Mouse (Mus musculus) midbrain, embryonic 15.5 days (tissue): ENCODE data around the gene St13. TPM values are rescaled to one million over a fixed set of nuclear protein-coding genes. Genes with fewer than 3 reads are reported as not detected.
A peak's percentile ranks its signal among the peaks of the same experiment; 100 is the strongest.
"Not testable (repeated sequence)": the region's sequence is repeated elsewhere in the genome, so short reads cannot be mapped to it uniquely, and the experiment has no call there.

Source experiments
- ATAC-seq: fragments of 200-750 bp; cut with Nextera tagmentation; replicated peaks from 2 replicates; pipeline ENCODE4 v1.8.0; 2017; ENCODE audit warnings: moderate TSS enrichment
- H3K27ac ChIP-seq: fragments of 300-500 bp; sonication (generic); 2 replicates; pipeline ENCODE4 v1.5.1; 2015; ENCODE audit warnings: mild to moderate bottlenecking, inconsistent platforms
- H3K27me3 ChIP-seq: fragments of 300-500 bp; sonication (generic); replicated peaks from 2 replicates; pipeline ENCODE4 v1.6.1; 2015; ENCODE audit warnings: inconsistent platforms
- H3K36me3 ChIP-seq: fragments of 300-500 bp; sonication (generic); replicated peaks from 2 replicates; pipeline ENCODE4 v1.6.1; 2015; ENCODE audit warnings: inconsistent platforms
- H3K4me1 ChIP-seq: fragments of 300-500 bp; sonication (generic); 2 replicates; pipeline ENCODE4 v1.6.1; 2015; ENCODE audit warnings: inconsistent platforms
- H3K4me2 ChIP-seq: fragments of 300-500 bp; sonication (generic); 2 replicates; pipeline ENCODE4 v1.6.1; 2015; ENCODE audit warnings: inconsistent platforms, mild to moderate bottlenecking, moderate library complexity
- H3K4me3 ChIP-seq: fragments of 300-500 bp; sonication (generic); 2 replicates; pipeline ENCODE4 v1.5.1; 2015; ENCODE audit warnings: mild to moderate bottlenecking, inconsistent platforms
- H3K9ac ChIP-seq: fragments of 300-500 bp; sonication (generic); 2 replicates; pipeline ENCODE4 v1.6.1; 2015; ENCODE audit warnings: mild to moderate bottlenecking, inconsistent platforms
- H3K9me3 ChIP-seq: fragments of 300-500 bp; sonication (generic); 2 replicates; pipeline ENCODE4 v1.6.1; 2016; ENCODE audit warnings: inconsistent platforms
- WGBS: fragments of 180-500 bp; shearing (Covaris S2); methylation state at CpG from one replicate; pipeline ENCODE4 v1.1.7; 2015; ENCODE audit warnings: mixed read lengths; 5-methylcytosine and 5-hydroxymethylcytosine counted together
- polyA plus RNA-seq: library from polyadenylated mRNA; unstranded; fragments of >200 nt; fragmentation: Nextera tagmentation; extraction: Ambion mirVana; gene quantifications from 2 replicates; pipeline ENCODE4 v1.2.1, GENCODE M21; 2015

The St13 gene
- polyA plus RNA-seq = 180 and 190 TPM in 2 replicates

- Histone ChIP-seq H3K4me3 (peak within 1 kb of the TSS; percentile 72), H3K27me3 (no peaks in the 10 kb centered on the region), H3K36me3 (no peaks in the 10 kb centered on the region), H3K4me2 (peak within 1 kb of the TSS; percentile 78), H3K9ac (peak within 1 kb of the TSS; percentile 80), H3K27ac (peak within 1 kb of the TSS; percentile 95), H3K9me3 (no peaks in the 10 kb centered on the region), H3K4me1 (peaks cover 32% of the 10 kb centered on the region)
- under 1% methylated on average over 50 of the region's 50 CpGs for WGBS
- ATAC-seq = peak; percentile 99
These were observed at the start of gene St13, which contains the start of gene Xpnpep3 for GRCm38 (mm10) chr15:81399638-81400315. TSS of gene St13 (minus strand) at chr15:81400077. TSS of gene Xpnpep3 (plus strand) at chr15:81400138.

- ATAC-seq = no peak
- no peaks in the 10 kb centered on the region; the same call in 1 of the 2 replicates for H3K4me1 ChIP-seq
- H3K9me3 ChIP-seq = no peaks in the 10 kb centered on the region
- peak overlapping the region; percentile 43; the same call in 1 of the 2 replicates for H3K27ac ChIP-seq
- no peak overlapping the region for H3K4me3 ChIP-seq
- H3K36me3 ChIP-seq = peaks cover 3% of the 10 kb centered on the region; the same call in 1 of the 2 replicates
- 50% methylated on average over 3 of the region's 3 CpGs for WGBS
- no peaks in the 10 kb centered on the region for H3K27me3 ChIP-seq
- H3K9ac ChIP-seq = no peak overlapping the region
- no peak overlapping the region for H3K4me2 ChIP-seq
These were observed 48.6 kb upstream of the St13 start for GRCm38 (mm10) chr15:81448463-81448862.

GRCm38 (mm10) chr15:81439236-81439635 is 39.4 kb upstream of the St13 start:
- Histone ChIP-seq H3K27ac (no peak overlapping the region), H3K4me2 (no peak overlapping the region), H3K4me1 (no peaks in the 10 kb centered on the region), H3K9ac (no peak overlapping the region), H3K36me3 (no peaks in the 10 kb centered on the region; the same call in 1 of the 2 replicates), H3K4me3 (no peak overlapping the region), H3K9me3 (no peaks in the 10 kb centered on the region), H3K27me3 (no peaks in the 10 kb centered on the region)
- ATAC-seq = no peak

GRCm38 (mm10) chr15:81438345-81438744 is 38.5 kb upstream of the St13 start:
- H3K4me2 ChIP-seq = no peak overlapping the region
- H3K27ac ChIP-seq = no peak overlapping the region
- no peaks in the 10 kb centered on the region for H3K4me1 ChIP-seq
- ATAC-seq = no peak
- 90% methylated on average over 1 of the region's 1 CpGs for WGBS
- no peak overlapping the region for H3K4me3 ChIP-seq
- H3K9ac ChIP-seq = no peak overlapping the region
- H3K9me3 ChIP-seq = no peaks in the 10 kb centered on the region
- no peaks in the 10 kb centered on the region; the same call in 1 of the 2 replicates for H3K36me3 ChIP-seq
- H3K27me3 ChIP-seq = no peaks in the 10 kb centered on the region

GRCm38 (mm10) chr15:81431195-81431594 is 31.3 kb upstream of the St13 start:
- Histone ChIP-seq H3K4me1 (no peaks in the 10 kb centered on the region), H3K4me2 (no peak overlapping the region), H3K36me3 (no peaks in the 10 kb centered on the region; the same call in 1 of the 2 replicates), H3K9ac (no peak overlapping the region), H3K27me3 (no peaks in the 10 kb centered on the region), H3K27ac (no peak overlapping the region), H3K4me3 (no peak overlapping the region), H3K9me3 (no peaks in the 10 kb centered on the region)
- no peak for ATAC-seq
- WGBS = 90% methylated on average over 1 of the region's 1 CpGs

- WGBS = 94% methylated on average over 2 of the region's 2 CpGs
These were observed 28.1 kb upstream of the St13 start for GRCm38 (mm10) chr15:81427947-81428346.

GRCm38 (mm10) chr15:81425311-81425710 is 25.4 kb upstream of the St13 start:
- H3K4me3 ChIP-seq = no peak overlapping the region
- no peaks in the 10 kb centered on the region for H3K27me3 ChIP-seq
- H3K4me1 ChIP-seq = no peaks in the 10 kb centered on the region
- no peak overlapping the region for H3K4me2 ChIP-seq
- H3K9me3 ChIP-seq = no peaks in the 10 kb centered on the region
- no peak overlapping the region for H3K9ac ChIP-seq
- H3K36me3 ChIP-seq = no peaks in the 10 kb centered on the region; the same call in 1 of the 2 replicates
- WGBS = 84% methylated on average over 3 of the region's 3 CpGs
- ATAC-seq = no peak
- H3K27ac ChIP-seq = no peak overlapping the region

More at GRCm38 (mm10) chr15:81427947-81428346, 28.1 kb upstream of the St13 start:
- Histone ChIP-seq H3K9ac (no peak overlapping the region), H3K27ac (no peak overlapping the region), H3K4me3 (no peak overlapping the region), H3K36me3 (no peaks in the 10 kb centered on the region; the same call in 1 of the 2 replicates), H3K9me3 (no peaks in the 10 kb centered on the region), H3K27me3 (no peaks in the 10 kb centered on the region), H3K4me1 (no peaks in the 10 kb centered on the region), H3K4me2 (no peak overlapping the region)
- ATAC-seq = no peak

GRCm38 (mm10) chr15:81422156-81422681 is 22.3 kb upstream of the St13 start:
- ATAC-seq = no peak
- no peaks in the 10 kb centered on the region for H3K36me3 ChIP-seq
- H3K27ac ChIP-seq = no peak overlapping the region
- WGBS = 61% methylated on average over 7 of the region's 7 CpGs
- H3K4me3 ChIP-seq = no peak overlapping the region
- no peaks in the 10 kb centered on the region for H3K9me3 ChIP-seq
- H3K9ac ChIP-seq = no peak overlapping the region
- H3K4me2 ChIP-seq = no peak overlapping the region
- no peaks in the 10 kb centered on the region for H3K27me3 ChIP-seq
- H3K4me1 ChIP-seq = no peaks in the 10 kb centered on the region

GRCm38 (mm10) chr15:81421454-81421853 is 21.6 kb upstream of the St13 start:
- no peaks in the 10 kb centered on the region for H3K36me3 ChIP-seq
- 71% methylated on average over 1 of the region's 1 CpGs for WGBS
- ATAC-seq = no peak
- no peak overlapping the region for H3K4me2 ChIP-seq
- no peaks in the 10 kb centered on the region for H3K27me3 ChIP-seq
- H3K27ac ChIP-seq = no peak overlapping the region
- H3K9me3 ChIP-seq = no peaks in the 10 kb centered on the region
- no peak overlapping the region for H3K9ac ChIP-seq
- H3K4me1 ChIP-seq = no peaks in the 10 kb centered on the region
- no peak overlapping the region for H3K4me3 ChIP-seq

- WGBS = 89% methylated on average over 4 of the region's 4 CpGs
- no peak for ATAC-seq
These were observed 18.2 kb upstream of the St13 start for GRCm38 (mm10) chr15:81418065-81418464.

GRCm38 (mm10) chr15:81416763-81417310 is 17.0 kb upstream of the St13 start:
- H3K9ac ChIP-seq, H3K36me3 ChIP-seq, H3K9me3 ChIP-seq, H3K27me3 ChIP-seq, H3K4me1 ChIP-seq, H3K27ac ChIP-seq, ATAC-seq: not testable (repeated sequence)
- peak overlapping the region; percentile 43 for H3K4me2 ChIP-seq
- peak overlapping the region; percentile 15 for H3K4me3 ChIP-seq
- 8% methylated on average over 22 of the region's 22 CpGs for WGBS

More at GRCm38 (mm10) chr15:81418065-81418464, 18.2 kb upstream of the St13 start:
- Histone ChIP-seq H3K27ac (no peak overlapping the region), H3K4me1 (no peaks in the 10 kb centered on the region), H3K27me3 (no peaks in the 10 kb centered on the region), H3K9me3 (no peaks in the 10 kb centered on the region), H3K36me3 (no peaks in the 10 kb centered on the region), H3K9ac (no peak overlapping the region), H3K4me3 (no peak overlapping the region), H3K4me2 (no peak overlapping the region)

- WGBS = 92% methylated on average over 1 of the region's 1 CpGs
- H3K27me3 ChIP-seq = no peaks in the 10 kb centered on the region
- H3K4me3 ChIP-seq = no peak within 1 kb of the TSS
- no peaks in the 10 kb centered on the region for H3K36me3 ChIP-seq
- H3K4me1 ChIP-seq = no peaks in the 10 kb centered on the region
- ATAC-seq = no peak
- H3K9ac ChIP-seq = no peak within 1 kb of the TSS
- no peaks in the 10 kb centered on the region for H3K9me3 ChIP-seq
- no peak within 1 kb of the TSS for H3K4me2 ChIP-seq
- H3K27ac ChIP-seq = no peak within 1 kb of the TSS
These were observed 8.3 kb upstream of the St13 start, which contains the start of gene Dnajb7 for GRCm38 (mm10) chr15:81408199-81408598. TSS of gene Dnajb7 (minus strand) at chr15:81408299.
